Mouse (Mus musculus) spleen, adult 2 months (tissue): ENCODE results near the gene Cntrl. TPM values are rescaled to one million over a fixed set of nuclear protein-coding genes. Genes with fewer than 3 reads are reported as not detected.

ENCODE experiments used
- DNase-seq, 2 experiments: peaks; one replicate each; pipeline versions ENCODE4 v3.0.0 to v3.0.0-alpha.2; 2012 to 2021; ENCODE audit warnings: low spot score in 2 of 2, low read depth in 1 of 2
- H3K27ac ChIP-seq: fragments of 200-500 bp; 2 replicates; pipeline ENCODE4 v1.5.1; 2012; ENCODE audit warnings: low read length, inconsistent platforms; ENCODE audit not compliant: insufficient read depth
- H3K27me3 ChIP-seq: fragments of 200-500 bp; 2 replicates; pipeline ENCODE4 v1.6.1; 2012; ENCODE audit warnings: mild to moderate bottlenecking, moderate library complexity, low read length, inconsistent platforms; ENCODE audit not compliant: control insufficient read depth, insufficient read depth
- H3K36me3 ChIP-seq: fragments of 200-500 bp; 2 replicates; pipeline ENCODE4 v1.6.1; 2012; ENCODE audit warnings: mild to moderate bottlenecking, low read length, inconsistent platforms; ENCODE audit not compliant: control insufficient read depth, insufficient read depth
- H3K4me1 ChIP-seq: fragments of 200-500 bp; 2 replicates; pipeline ENCODE4 v1.6.1; 2011; ENCODE audit warnings: inconsistent platforms; ENCODE audit not compliant: control insufficient read depth, insufficient read depth, insufficient read length
- H3K4me3 ChIP-seq: fragments of 200-500 bp; 2 replicates; pipeline ENCODE4 v1.5.1; 2011; ENCODE audit warnings: mild to moderate bottlenecking, inconsistent platforms; ENCODE audit not compliant: insufficient read depth, insufficient read length; ENCODE audit errors: extremely low read depth
- CTCF ChIP-seq: fragments of 200-500 bp; IDR thresholded peaks from 2 replicates; pipeline ENCODE4 v1.5.1; 2011; ENCODE audit warnings: mild to moderate bottlenecking, inconsistent platforms; ENCODE audit not compliant: insufficient read depth, insufficient read length, insufficient replicate concordance; ENCODE audit errors: extremely low read depth
- POLR2A ChIP-seq: fragments of 200-500 bp; IDR thresholded peaks from 2 replicates; pipeline ENCODE4 v1.6.1; 2011; ENCODE audit warnings: low read depth, low read length, inconsistent platforms
- WGBS: fragments of 180-500 bp; shearing (Covaris S2); methylation state at CpG from one replicate; pipeline ENCODE4 v1.1.7; 2018; 5-methylcytosine and 5-hydroxymethylcytosine counted together
- polyA plus RNA-seq: library from polyadenylated mRNA; depleted of rRNA; stranded (reverse); fragments of >200 nt; gene quantifications from 2 replicates; pipeline ENCODE4 v1.2.3, GENCODE M21; 2012

Cntrl gene
- polyA plus RNA-seq, 1 experiment = 21.6 TPM

DNA sequence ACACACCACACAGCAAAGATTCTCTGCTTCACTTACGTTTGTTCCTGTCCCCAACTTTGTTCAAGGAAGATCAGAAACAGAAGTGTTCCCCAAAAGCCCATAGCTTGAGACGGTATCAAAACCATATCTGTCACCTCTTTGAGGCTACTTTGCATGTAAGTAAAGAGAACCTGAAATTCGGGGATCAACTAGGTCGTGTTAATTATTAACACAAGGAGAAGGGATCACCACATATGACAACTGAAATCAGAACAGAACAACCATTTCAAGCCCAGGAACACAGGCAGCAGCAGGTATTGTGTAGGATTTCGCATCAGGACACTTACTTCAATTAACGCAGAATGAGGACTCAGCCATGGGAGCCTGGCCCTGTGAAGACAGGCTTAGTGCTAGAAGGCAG is 8.8 kb upstream of the Cntrl start:
- no peak overlapping the region for H3K4me3 ChIP-seq
- H3K4me1 ChIP-seq = no peaks in the 10 kb centered on the region
- H3K27me3 ChIP-seq = no peaks in the 10 kb centered on the region
- no peaks in the 10 kb centered on the region for H3K36me3 ChIP-seq
- no peak for DNase-seq
- TF ChIP-seq POLR2A = no peak
- TF ChIP-seq CTCF = no peak
- no peak overlapping the region for H3K27ac ChIP-seq
- 89% methylated on average over 6 of the region's 6 CpGs for WGBS

DNA sequence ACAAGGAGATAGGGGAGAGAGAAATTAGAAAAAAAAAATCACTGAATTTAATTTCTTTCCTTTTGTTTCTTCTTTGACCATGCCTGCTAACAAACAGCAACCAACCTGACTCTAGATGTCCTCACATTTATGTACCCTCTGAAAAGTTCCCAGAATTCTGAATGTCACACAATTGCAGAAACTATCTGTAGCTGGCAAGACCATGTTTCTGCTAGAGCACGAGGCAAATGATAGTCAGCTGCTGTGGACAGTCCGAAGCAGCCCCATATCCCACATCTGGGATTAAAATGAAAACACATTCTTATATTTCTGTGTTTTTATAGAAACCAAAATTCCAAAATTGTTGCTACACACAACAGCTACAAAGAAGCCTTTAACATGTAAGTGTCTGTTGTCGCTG is 7.8 kb upstream of the Cntrl start, which contains the start of gene AI182371:
AI182371 (minus strand) TSS at position 101 of the 400 bp plus-strand sequence.
- Histone ChIP-seq H3K27me3 (no peaks in the 10 kb centered on the region), H3K36me3 (no peaks in the 10 kb centered on the region), H3K4me1 (no peaks in the 10 kb centered on the region), H3K27ac (no peak within 1 kb of the TSS), H3K4me3 (no peak within 1 kb of the TSS)
- no peak for TF ChIP-seq CTCF
- no peak for TF ChIP-seq POLR2A
- no peak for DNase-seq
- WGBS = 93% methylated on average over 3 of the region's 3 CpGs

DNA sequence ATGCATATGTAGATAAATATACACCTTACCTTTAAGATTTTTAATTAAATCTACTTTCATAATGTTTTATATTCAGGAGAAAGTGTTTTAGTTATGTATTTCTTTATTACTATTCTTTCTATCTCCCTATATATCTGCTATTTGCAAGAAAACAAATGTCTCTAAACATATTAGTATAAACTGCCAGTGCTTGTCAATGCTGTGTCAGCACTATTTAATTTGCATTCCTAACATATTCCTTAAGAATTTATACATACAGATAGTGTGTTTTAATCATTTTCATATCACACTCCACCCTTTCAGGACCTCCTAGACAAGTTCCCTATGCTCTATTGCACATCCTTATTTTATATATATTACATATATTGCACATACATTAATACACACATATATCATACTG is 6.5 kb upstream of the Cntrl start:
- no peak for DNase-seq
- H3K4me3 ChIP-seq = no peak overlapping the region
- no peaks in the 10 kb centered on the region for H3K27me3 ChIP-seq

DNA sequence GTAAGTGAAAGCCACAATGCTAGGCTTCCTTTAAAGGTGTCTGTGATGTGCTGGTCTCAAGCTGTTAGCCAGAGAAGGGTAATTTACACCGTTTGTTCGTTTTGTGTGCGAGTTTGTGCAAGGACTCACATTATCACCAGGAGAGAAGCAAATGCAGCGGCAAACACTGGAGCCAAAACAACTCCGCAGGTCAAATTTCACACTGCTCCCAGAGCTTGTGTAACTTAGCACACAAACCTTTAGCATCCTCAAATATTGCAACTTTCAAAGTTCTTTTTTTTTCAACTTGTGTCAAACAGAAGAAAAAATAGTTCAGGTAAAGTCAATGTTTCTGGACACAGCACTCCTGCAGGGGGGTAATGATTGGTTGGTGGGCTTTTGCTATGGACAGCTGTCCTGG is 5.7 kb upstream of the Cntrl start:
- no peak for DNase-seq

More for the DNA sequence above, 6.5 kb upstream of the Cntrl start:
- H3K27ac ChIP-seq = no peak overlapping the region
- H3K4me1 ChIP-seq = no peaks in the 10 kb centered on the region
- no peaks in the 10 kb centered on the region for H3K36me3 ChIP-seq
- TF ChIP-seq POLR2A (no peak), CTCF (no peak)

DNA sequence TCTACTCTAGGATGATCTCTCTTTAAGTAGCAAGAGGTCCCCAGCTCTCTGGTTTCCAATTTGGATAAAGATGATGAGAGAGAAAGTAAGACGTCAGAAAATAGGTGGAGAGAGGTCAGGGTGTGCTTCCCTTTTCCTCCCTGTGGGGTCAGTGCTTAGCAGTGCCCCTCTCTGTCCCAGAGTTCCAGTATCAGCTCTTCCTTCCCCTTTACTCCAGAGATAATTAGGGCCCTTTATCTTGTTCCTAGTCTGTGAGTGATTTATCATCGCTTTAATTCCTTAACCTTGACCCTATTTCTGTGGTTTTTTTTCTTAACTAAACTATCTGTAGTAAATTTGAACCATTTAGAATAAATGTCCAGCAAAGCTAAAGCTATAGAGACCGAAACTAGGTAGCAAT is 4.4 kb upstream of the Cntrl start:
- no peaks in the 10 kb centered on the region for H3K27me3 ChIP-seq
- H3K4me3 ChIP-seq = no peak overlapping the region
- 67% methylated on average over 3 of the region's 3 CpGs for WGBS
- H3K36me3 ChIP-seq = no peaks in the 10 kb centered on the region
- TF ChIP-seq POLR2A (no peak), CTCF (no peak)
- no peak for DNase-seq
- H3K4me1 ChIP-seq = no peaks in the 10 kb centered on the region; the same call in 1 of the 2 replicates
- H3K27ac ChIP-seq = no peak overlapping the region

More for the DNA sequence above, 5.7 kb upstream of the Cntrl start:
- Histone ChIP-seq H3K27me3 (no peaks in the 10 kb centered on the region), H3K4me1 (no peaks in the 10 kb centered on the region), H3K4me3 (no peak overlapping the region), H3K27ac (no peak overlapping the region), H3K36me3 (no peaks in the 10 kb centered on the region)
- TF ChIP-seq CTCF = no peak
- TF ChIP-seq POLR2A = no peak
- 93% methylated on average over 5 of the region's 5 CpGs for WGBS

DNA sequence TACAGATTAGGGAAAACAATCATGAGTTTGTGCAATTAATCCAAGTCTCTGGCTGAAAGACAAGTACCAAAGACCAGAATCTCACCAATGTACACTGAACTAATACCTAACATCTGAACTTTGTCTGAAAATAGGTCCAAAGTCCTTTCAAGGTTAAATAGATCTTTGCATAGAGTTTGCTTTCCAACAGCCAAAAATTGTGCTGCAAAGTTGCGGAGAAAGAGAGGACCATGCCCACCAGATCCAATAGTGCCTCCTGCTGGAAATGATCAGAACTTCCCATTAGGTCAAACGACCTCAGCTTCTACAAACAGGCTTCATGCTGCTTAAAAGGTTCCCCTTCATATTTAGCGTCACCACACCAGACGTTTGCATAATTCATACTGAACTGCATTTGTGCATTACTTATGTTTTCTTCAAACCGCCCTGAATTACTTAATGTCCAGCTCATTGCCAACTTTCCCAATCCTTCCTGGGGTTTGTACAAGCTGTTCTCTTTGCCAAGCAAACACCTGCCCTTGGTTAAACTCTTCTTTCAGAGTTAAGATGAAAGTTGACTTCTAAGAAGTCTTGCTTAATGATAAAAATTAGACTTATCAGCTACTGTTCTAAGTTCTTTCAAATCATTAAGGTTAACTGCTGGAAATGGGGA is 1.2 kb upstream of the Cntrl start:
- peak in 1 of 2 experiments; percentile 21 for DNase-seq
- no peak overlapping the region for H3K4me3 ChIP-seq
- peaks cover 2% of the 10 kb centered on the region for H3K4me1 ChIP-seq
- 36% methylated on average over 5 of the region's 5 CpGs for WGBS
- TF ChIP-seq CTCF (peak; percentile 16; the same call in 1 of the 2 replicates), POLR2A (no peak)
- H3K27me3 ChIP-seq = no peaks in the 10 kb centered on the region
- H3K27ac ChIP-seq = no peak overlapping the region
- no peaks in the 10 kb centered on the region for H3K36me3 ChIP-seq

DNA sequence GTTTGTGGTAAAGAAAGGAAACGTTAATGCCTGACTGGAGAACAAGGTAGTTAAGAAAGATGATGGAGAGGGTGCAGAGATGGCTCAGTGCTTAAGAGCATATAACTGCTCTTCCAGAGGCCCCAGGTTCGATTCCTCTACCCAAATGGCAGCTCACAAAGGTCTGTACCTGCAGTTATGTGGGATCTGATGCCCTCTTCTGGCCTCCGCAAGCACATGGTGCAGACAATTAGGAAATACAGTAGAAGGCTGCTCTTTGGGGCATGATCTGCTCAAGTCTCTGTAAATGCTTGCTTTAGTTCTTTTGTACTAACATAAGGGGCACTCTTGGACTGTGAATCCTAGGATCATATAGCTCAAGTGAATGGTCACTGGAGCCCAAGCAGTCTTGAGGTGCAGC is 580 bp upstream of the Cntrl start:
- WGBS = 2% methylated on average over 3 of the region's 3 CpGs
- peak; percentile 54 to 58 for DNase-seq
- H3K27ac ChIP-seq = peak overlapping the region; percentile 90

More for the DNA sequence above, 580 bp upstream of the Cntrl start:
- peak; percentile 57; the same call in 1 of the 2 replicates for TF ChIP-seq CTCF
- no peak; the same call in 1 of the 2 replicates for TF ChIP-seq POLR2A
- peaks cover 2% of the 10 kb centered on the region for H3K4me1 ChIP-seq
- H3K4me3 ChIP-seq = peak overlapping the region; percentile 73
- no peaks in the 10 kb centered on the region for H3K27me3 ChIP-seq
- H3K36me3 ChIP-seq = peaks cover 2% of the 10 kb centered on the region; the same call in 1 of the 2 replicates
